Mouse (Mus musculus) forelimb bud, embryonic 11.5 days (tissue): ENCODE measurements around the gene Sass6.
"Not testable (repeated sequence)": the region's sequence is repeated elsewhere in the genome, so short reads cannot be mapped to it uniquely, and the experiment has no call there.

Source experiments
- DNase-seq: peaks from one replicate; pipeline ENCODE4 v3.0.0-alpha.2; 2012; ENCODE audit warnings: low read depth, low spot score

Gene Sass6

GRCm38 (mm10) chr3:116594728-116595602, at the start of gene Sass6:
Sass6 (plus strand) TSS chr3:116594982.
- peak; percentile 96 for DNase-seq

- no peak for DNase-seq
Observed at GRCm38 (mm10) chr3:116547430-116547829, 47.4 kb upstream of the Sass6 start.

GRCm38 (mm10) chr3:116551362-116551761, 43.4 kb upstream of the Sass6 start:
- DNase-seq = no peak

DNA sequence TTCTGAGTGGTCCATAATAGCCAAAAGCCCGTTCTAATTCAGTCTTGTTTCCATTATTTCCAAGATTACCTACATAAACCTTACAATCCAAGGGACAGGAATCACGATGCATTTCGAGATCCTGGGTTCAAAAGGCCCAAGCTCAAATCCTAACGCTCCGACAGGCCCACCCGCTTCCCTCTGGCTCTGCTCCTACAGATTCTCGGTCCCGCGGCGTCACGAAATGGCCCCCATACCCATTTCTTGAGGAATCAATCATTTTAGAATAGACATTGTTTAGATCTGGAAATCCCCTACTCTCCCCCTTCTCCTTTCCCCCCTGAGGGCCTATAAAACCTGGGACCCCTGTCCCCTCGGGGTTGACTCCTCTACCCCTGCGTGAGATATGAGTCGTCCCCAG, 33.5 kb upstream of the Sass6 start:
- DNase-seq = not testable (repeated sequence)

DNA sequence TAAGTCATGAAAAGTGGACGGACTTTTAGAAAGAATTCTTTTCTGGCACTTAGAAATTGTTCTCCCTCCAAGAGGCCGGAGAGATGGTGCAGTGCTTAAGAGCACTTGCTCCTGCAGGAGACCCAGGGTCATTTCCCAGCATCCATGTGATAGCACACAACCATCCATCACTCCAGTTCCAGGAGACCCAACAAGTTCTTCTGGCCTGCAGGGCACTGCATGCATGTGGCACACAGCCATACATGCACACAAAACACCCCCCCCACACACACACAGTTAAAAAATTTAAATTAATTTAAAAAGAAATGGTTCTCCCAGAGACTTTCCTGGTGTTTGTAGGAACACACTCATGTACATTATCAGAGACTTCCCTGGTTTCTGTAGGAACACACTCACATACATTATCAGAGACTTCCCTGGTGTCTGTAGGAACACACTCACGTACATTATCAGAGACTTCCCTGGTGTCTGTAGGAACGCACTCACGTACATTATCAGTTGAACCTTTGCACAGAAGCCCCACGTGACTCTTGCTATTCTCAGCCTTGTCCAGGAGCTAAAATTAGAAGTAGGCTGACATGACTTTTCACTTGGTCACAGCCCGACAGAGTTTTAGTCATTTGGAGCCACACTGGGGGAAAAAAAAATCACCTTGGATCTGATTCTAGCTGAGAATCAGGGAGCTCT, 32.2 kb upstream of the Sass6 start, which contains the start of gene Lrrc39:
Gene Lrrc39 (plus strand): TSS at position 566 of the 687 bp plus-strand sequence.
- DNase-seq = no peak

- DNase-seq = no peak
Observed at GRCm38 (mm10) chr3:116563095-116563492, 31.7 kb upstream of the Sass6 start.

- DNase-seq = no peak
Observed at GRCm38 (mm10) chr3:116570628-116571027, 24.2 kb upstream of the Sass6 start.

- DNase-seq = no peak
Observed at GRCm38 (mm10) chr3:116577286-116577685, 17.5 kb upstream of the Sass6 start.

DNA sequence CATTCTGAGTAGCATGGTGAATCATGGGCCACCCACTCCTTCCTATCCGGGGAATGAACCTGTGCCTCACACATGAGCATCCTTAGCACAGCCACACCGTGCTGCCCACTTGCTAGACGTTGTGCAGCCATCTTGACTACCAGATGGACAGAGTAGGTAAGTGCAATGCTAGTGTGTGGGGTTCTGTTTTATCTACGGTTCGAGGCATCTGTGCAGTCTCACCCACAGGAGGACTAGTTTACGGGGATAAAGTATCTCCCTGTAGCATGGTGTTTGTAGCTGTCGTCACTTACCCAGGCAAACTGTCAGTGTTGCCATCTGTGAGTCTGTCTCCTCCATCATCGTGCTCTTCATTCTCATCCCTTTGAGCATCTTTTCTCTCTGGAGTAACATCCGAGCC, 12.6 kb upstream of the Sass6 start:
- no peak for DNase-seq

DNA sequence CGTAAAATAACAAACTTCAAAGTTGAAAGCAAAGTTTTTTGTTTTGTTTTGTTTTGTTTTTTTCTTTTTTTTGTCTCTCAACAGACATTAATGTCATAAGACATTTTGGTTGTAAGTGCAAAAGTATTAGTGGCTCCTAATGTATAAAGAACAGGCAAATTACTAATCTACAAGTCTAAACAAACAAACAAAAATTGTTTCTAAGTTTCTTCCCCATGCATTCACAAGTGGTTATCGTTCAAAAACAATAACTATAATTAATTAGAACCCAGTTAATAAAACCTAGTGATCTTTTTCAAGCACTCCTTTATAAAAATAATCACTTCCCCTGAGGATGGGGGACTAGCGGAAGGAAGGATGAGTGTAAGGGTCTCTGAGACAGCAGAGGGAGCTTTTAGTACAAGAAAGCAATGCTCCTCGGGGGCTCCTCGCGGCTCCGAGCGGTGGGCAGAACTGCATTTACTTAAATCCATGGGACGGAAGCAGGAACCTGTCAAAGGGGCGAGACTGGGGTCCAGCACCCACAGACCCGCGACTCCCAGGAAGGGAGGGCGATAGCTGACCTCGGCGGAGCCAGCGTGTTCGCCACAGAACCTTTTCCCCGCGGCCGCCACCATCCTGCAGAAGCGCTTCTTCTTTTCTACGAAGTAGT, 580 bp upstream of the Sass6 start:
- DNase-seq = no peak

GRCm38 (mm10) chr3:116595603-116595991, 815 bp downstream of the Sass6 start:
- DNase-seq = no peak

GRCm38 (mm10) chr3:116599705-116600104, 4.9 kb downstream of the Sass6 start:
- DNase-seq = no peak

DNA sequence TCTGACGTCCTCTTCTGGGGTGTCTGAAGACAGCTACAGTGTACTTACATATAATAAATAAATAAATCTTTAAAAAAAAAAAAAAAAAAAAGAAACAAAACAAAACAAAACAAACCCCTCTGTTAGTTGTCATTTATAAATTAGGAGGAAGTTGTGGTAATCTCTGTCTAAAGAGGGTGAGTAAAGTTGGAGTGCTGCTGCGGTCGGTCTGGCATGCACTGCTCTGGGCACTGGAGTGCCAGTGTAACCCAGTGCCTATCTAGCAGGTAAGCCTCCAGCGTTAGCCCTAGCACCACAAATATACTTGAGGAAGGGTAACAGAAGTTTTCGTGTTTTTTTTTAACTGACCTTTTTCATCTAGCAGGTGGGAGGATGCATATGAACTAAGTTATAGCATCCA, 6.2 kb downstream of the Sass6 start:
- no peak for DNase-seq

GRCm38 (mm10) chr3:116601781-116602180, 7.0 kb downstream of the Sass6 start:
- DNase-seq = no peak

- DNase-seq = no peak
Observed at GRCm38 (mm10) chr3:116604570-116604969, 9.8 kb downstream of the Sass6 start.

DNA sequence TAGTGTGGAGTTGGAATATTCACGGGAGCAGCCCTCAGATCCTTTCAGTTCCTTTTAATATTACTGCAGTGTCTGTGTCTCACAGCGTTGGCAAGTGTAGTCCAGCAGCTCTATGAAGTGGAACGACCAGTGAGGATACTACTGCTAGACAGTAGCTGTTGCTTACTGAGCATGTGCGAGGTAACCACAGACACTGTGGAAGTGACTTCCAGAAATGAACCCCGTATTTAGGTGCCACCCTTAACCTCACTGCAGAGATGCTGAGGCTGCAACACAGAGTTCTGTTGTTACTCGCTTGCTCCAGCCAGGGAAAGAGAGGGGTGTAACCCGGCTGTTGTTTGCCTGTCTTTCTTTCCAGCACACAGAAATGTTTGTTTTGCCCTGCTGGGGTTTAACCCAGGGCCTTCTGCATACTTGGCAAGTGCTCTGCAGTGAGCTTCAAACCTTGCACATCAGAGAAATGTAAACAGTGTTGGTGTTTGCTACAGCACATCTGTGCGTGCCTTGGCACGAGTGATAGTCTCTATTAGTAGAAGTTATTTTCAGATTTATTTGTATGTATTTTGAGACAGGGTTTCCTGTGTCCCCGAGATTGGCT, 19.6 kb downstream of the Sass6 start, which contains the start of gene Trmt13:
Gene Trmt13 (minus strand): TSS at position 293 of the 598 bp plus-strand sequence.
- no peak for DNase-seq

- DNase-seq = no peak
Observed at GRCm38 (mm10) chr3:116615318-116616068, 20.7 kb downstream of the Sass6 start.

DNA sequence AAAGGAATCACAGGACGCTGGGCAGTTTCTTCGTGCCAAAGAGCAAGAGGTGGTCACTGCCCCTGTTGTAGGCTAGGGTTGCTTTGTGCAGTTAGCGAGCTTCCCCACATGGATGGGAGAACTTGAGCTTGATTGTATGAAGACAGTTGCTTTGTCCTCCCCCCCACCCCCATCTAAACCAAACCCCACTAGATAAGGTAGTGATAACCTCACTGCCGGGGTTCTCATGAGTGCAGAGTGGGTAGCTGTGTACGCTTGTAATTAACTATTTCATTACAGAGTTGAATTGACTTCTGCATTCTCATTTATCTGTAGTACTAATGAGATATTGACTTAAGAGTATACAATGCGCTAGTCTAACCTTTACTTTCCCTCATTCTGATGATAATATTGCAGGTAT, 24.1 kb downstream of the Sass6 start:
- DNase-seq = no peak

GRCm38 (mm10) chr3:116620636-116621370, 26.0 kb downstream of the Sass6 start:
- no peak for DNase-seq

DNA sequence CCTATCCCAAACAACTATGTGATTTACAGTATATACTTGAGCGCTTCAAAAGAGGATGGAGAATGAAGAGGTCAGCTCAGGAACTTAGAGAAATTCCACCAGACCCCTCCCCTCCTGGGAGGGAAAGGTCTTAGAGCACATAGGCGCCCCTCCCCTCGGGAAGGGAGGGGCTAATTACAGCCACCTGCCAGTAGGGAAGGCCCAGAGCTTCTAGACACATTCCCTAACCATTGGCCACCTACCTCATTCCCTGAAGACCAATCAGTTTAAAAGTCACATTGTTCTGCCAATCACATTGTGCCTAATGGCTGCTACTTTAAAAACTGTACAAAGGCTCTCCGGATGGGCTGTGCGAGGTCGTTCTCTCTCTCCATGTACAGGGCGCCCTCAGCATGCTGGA, 27.9 kb downstream of the Sass6 start:
- no peak for DNase-seq
